Mouse (Mus musculus) cerebellum, adult 2 months (tissue): ENCODE data around the gene Olfr1055. TPM values are rescaled to one million over a fixed set of nuclear protein-coding genes. Genes with fewer than 3 reads are reported as not detected.
"Not testable (repeated sequence)": the region's sequence is repeated elsewhere in the genome, so short reads cannot be mapped to it uniquely, and the experiment has no call there.

Source experiments
- DNase-seq, 2 experiments: peaks; one replicate each; pipeline ENCODE4 v3.0.0; 2021
- H3K27ac ChIP-seq: fragments of 200-500 bp; 2 replicates; pipeline ENCODE4 v1.5.1; 2012; ENCODE audit warnings: low read length, control low read depth, inconsistent platforms; ENCODE audit not compliant: insufficient read depth
- H3K27me3 ChIP-seq: fragments of 200-500 bp; 2 replicates; pipeline ENCODE4 v1.6.1; 2012; ENCODE audit warnings: inconsistent platforms, mild to moderate bottlenecking, low read length, moderate library complexity; ENCODE audit not compliant: control insufficient read depth, insufficient read depth
- H3K4me1 ChIP-seq: fragments of 200-500 bp; 2 replicates; pipeline ENCODE4 v1.6.1; 2011; ENCODE audit warnings: low read length; ENCODE audit not compliant: control insufficient read depth, insufficient read depth
- H3K4me3 ChIP-seq: fragments of 200-500 bp; replicated peaks from 2 replicates; pipeline ENCODE3; 2011; ENCODE audit warnings: mild to moderate bottlenecking, low read depth, low read length, control low read depth; ENCODE audit not compliant: insufficient read depth
- CTCF ChIP-seq: fragments of 200-500 bp; IDR thresholded peaks from 2 replicates; pipeline ENCODE4 v1.5.1; 2011; ENCODE audit warnings: low read depth, mild to moderate bottlenecking, control low read depth, low read length, moderate library complexity, borderline replicate concordance; ENCODE audit not compliant: insufficient read depth
- POLR2A ChIP-seq: fragments of 200-500 bp; IDR thresholded peaks from 2 replicates; pipeline ENCODE4 v1.6.1; 2011; ENCODE audit warnings: low read length, control low read depth, borderline replicate concordance; ENCODE audit not compliant: insufficient read depth
- WGBS: fragments of 180-500 bp; shearing (Covaris S2); methylation state at CpG from one replicate; pipeline ENCODE4 v1.1.7; 2018; 5-methylcytosine and 5-hydroxymethylcytosine counted together
- polyA plus RNA-seq: library from polyadenylated mRNA; depleted of rRNA; stranded (reverse); fragments of >200 nt; gene quantifications from 2 replicates; pipeline ENCODE4 v1.2.3, GENCODE M21; 2012; rRNA removed

The Olfr1055 gene
- polyA plus RNA-seq = not detected in 2 replicates

GRCm38 (mm10) chr2:86350184-86350583 is at the start of gene Olfr1055:
Gene Olfr1055 (minus strand): TSS chr2:86350284.
- Histone ChIP-seq H3K4me3 (no peak within 1 kb of the TSS), H3K27ac (no peak within 1 kb of the TSS), H3K27me3 (no peaks in the 10 kb centered on the region), H3K4me1 (no peaks in the 10 kb centered on the region)
- TF ChIP-seq CTCF (no peak), POLR2A (no peak)
- no peak for DNase-seq
- 91% methylated on average over 5 of the region's 5 CpGs for WGBS

- no peaks in the 10 kb centered on the region for H3K27me3 ChIP-seq
- 85% methylated on average over 2 of the region's 2 CpGs for WGBS
- H3K4me3 ChIP-seq = no peak overlapping the region
- no peaks in the 10 kb centered on the region for H3K4me1 ChIP-seq
- no peak overlapping the region for H3K27ac ChIP-seq
- no peak for TF ChIP-seq CTCF
- no peak for DNase-seq
Measured at GRCm38 (mm10) chr2:86395114-86395513, 45.0 kb upstream of the Olfr1055 start.

- not testable (repeated sequence) for H3K27me3 ChIP-seq, H3K4me1 ChIP-seq, H3K4me3 ChIP-seq, DNase-seq, H3K27ac ChIP-seq
Measured at GRCm38 (mm10) chr2:86388461-86388860, 38.4 kb upstream of the Olfr1055 start, which contains the start of gene Olfr1058. Gene Olfr1058 (minus strand): TSS chr2:86388561.

GRCm38 (mm10) chr2:86378293-86378692 is 28.2 kb upstream of the Olfr1055 start, which contains the start of gene Olfr1057:
Gene Olfr1057 (minus strand): TSS chr2:86378393.
- H3K4me3 ChIP-seq = no peak within 1 kb of the TSS
- H3K27me3 ChIP-seq = no peaks in the 10 kb centered on the region
- DNase-seq = no peak
- no peak for TF ChIP-seq CTCF
- H3K27ac ChIP-seq = no peak within 1 kb of the TSS
- no peaks in the 10 kb centered on the region for H3K4me1 ChIP-seq

GRCm38 (mm10) chr2:86366342-86366741 is 16.3 kb upstream of the Olfr1055 start:
- H3K27me3 ChIP-seq, DNase-seq, H3K4me1 ChIP-seq, H3K4me3 ChIP-seq, H3K27ac ChIP-seq: not testable (repeated sequence)
- 84% methylated on average over 2 of the region's 6 CpGs for WGBS

- Histone ChIP-seq H3K4me3 (no peak within 1 kb of the TSS), H3K27me3 (no peaks in the 10 kb centered on the region), H3K27ac (no peak within 1 kb of the TSS), H3K4me1 (no peaks in the 10 kb centered on the region)
- TF ChIP-seq POLR2A (no peak), CTCF (no peak)
- no peak for DNase-seq
Measured at GRCm38 (mm10) chr2:86362369-86362768, 12.3 kb upstream of the Olfr1055 start, which contains the start of gene Olfr1056. Gene Olfr1056 (minus strand): TSS chr2:86362469.

- not testable (repeated sequence) for DNase-seq, H3K4me3 ChIP-seq, H3K4me1 ChIP-seq, H3K27me3 ChIP-seq, H3K27ac ChIP-seq
- WGBS = 8% methylated on average over 1 of the region's 1 CpGs
Measured at GRCm38 (mm10) chr2:86351751-86352150, 1.7 kb upstream of the Olfr1055 start.

- WGBS = 86% methylated on average over 3 of the region's 3 CpGs
- TF ChIP-seq POLR2A (no peak), CTCF (no peak)
- no peaks in the 10 kb centered on the region for H3K4me1 ChIP-seq
- H3K27me3 ChIP-seq = no peaks in the 10 kb centered on the region
- no peak within 1 kb of the TSS for H3K4me3 ChIP-seq
- H3K27ac ChIP-seq = no peak within 1 kb of the TSS
- no peak for DNase-seq
Measured at GRCm38 (mm10) chr2:86335333-86335732, 14.8 kb downstream of the Olfr1055 start, which contains the start of gene Olfr1054. Gene Olfr1054 (minus strand): TSS chr2:86335433.

GRCm38 (mm10) chr2:86315184-86315583 is 34.9 kb downstream of the Olfr1055 start, which contains the start of gene Olfr1053:
Gene Olfr1053 (minus strand): TSS chr2:86315284.
- H3K4me3 ChIP-seq = no peak within 1 kb of the TSS
- 62% methylated on average over 3 of the region's 3 CpGs for WGBS
- H3K4me1 ChIP-seq = no peaks in the 10 kb centered on the region
- H3K27me3 ChIP-seq = no peaks in the 10 kb centered on the region
- no peak within 1 kb of the TSS for H3K27ac ChIP-seq
- DNase-seq = no peak
- TF ChIP-seq POLR2A (no peak), CTCF (no peak)

Other genes with a start within 250 kb of the Olfr1055 start
- not detected in 2 replicates for gene Olfr1039, start 214.4 kb downstream of the Olfr1055 start, polyA plus RNA-seq
- not detected in 2 replicates for gene Olfr1040, start 203.6 kb downstream of the Olfr1055 start, polyA plus RNA-seq
- gene Olfr1042, start 188.4 kb downstream of the Olfr1055 start, polyA plus RNA-seq = not detected in 2 replicates
- not detected in 2 replicates for gene Olfr1043, start 182.8 kb downstream of the Olfr1055 start, polyA plus RNA-seq
- gene Olfr1044, start 172.5 kb downstream of the Olfr1055 start, polyA plus RNA-seq = not detected in 2 replicates
- not detected in 2 replicates for gene Olfr52, start 164.6 kb downstream of the Olfr1055 start, polyA plus RNA-seq
- not detected in 2 replicates for gene Olfr1045, start 147.3 kb downstream of the Olfr1055 start, polyA plus RNA-seq
- not detected in 2 replicates for gene Olfr1046, start 131.0 kb downstream of the Olfr1055 start, polyA plus RNA-seq
- not detected in 2 replicates for gene Olfr1047, start 118.9 kb downstream of the Olfr1055 start, polyA plus RNA-seq
- gene Olfr1048, start 110.0 kb downstream of the Olfr1055 start, polyA plus RNA-seq = not detected in 2 replicates
- not detected in 2 replicates for gene Olfr1049, start 92.0 kb downstream of the Olfr1055 start, polyA plus RNA-seq
- gene Olfr1051, start 71.2 kb downstream of the Olfr1055 start, polyA plus RNA-seq = not detected in 2 replicates
- not detected in 2 replicates for gene Olfr1052, start 57.8 kb downstream of the Olfr1055 start, polyA plus RNA-seq
- gene Olfr1053, start 35.0 kb downstream of the Olfr1055 start, polyA plus RNA-seq = not detected in 2 replicates
- gene Olfr1054, start 14.9 kb downstream of the Olfr1055 start, polyA plus RNA-seq = not detected in 2 replicates
- not detected in 2 replicates for gene Olfr1056, start 12.2 kb upstream of the Olfr1055 start, polyA plus RNA-seq
- not detected in 2 replicates for gene Olfr1057, start 28.1 kb upstream of the Olfr1055 start, polyA plus RNA-seq
- gene Olfr1058, start 38.3 kb upstream of the Olfr1055 start, polyA plus RNA-seq = not detected in 2 replicates
- gene Olfr1061, start 63.8 kb upstream of the Olfr1055 start, polyA plus RNA-seq = not detected in 2 replicates
- gene Olfr1062, start 76.5 kb upstream of the Olfr1055 start, polyA plus RNA-seq = not detected in 2 replicates
- gene Olfr1065, start 100.3 kb upstream of the Olfr1055 start, polyA plus RNA-seq = not detected in 2 replicates
- not detected in 2 replicates for gene Olfr1066, start 106.0 kb upstream of the Olfr1055 start, polyA plus RNA-seq
- gene Olfr228, start 137.1 kb upstream of the Olfr1055 start, polyA plus RNA-seq = not detected in 2 replicates
- gene Olfr1076, start 158.2 kb upstream of the Olfr1055 start, polyA plus RNA-seq = not detected in 2 replicates
- not detected in 2 replicates for gene Olfr1079, start 192.2 kb upstream of the Olfr1055 start, polyA plus RNA-seq
- not detected in 2 replicates for gene Olfr1080, start 208.0 kb upstream of the Olfr1055 start, polyA plus RNA-seq
- not detected in 2 replicates for gene Olfr1082, start 248.7 kb upstream of the Olfr1055 start, polyA plus RNA-seq